Mouse (Mus musculus) liver, adult 2 months (tissue): ENCODE results near the gene Noa1. TPM values are rescaled to one million over a fixed set of nuclear protein-coding genes. Genes with fewer than 3 reads are reported as not detected.

ENCODE experiments used
- DNase-seq: peaks from one replicate; pipeline ENCODE4 v3.0.0-alpha.2; 2011; ENCODE audit warnings: low read depth, low spot score; ENCODE audit errors: extremely low read depth
- H3K27ac ChIP-seq: fragments of 200-500 bp; replicated peaks from 2 replicates; pipeline ENCODE4 v1.5.1; 2012; ENCODE audit warnings: low read depth, mild to moderate bottlenecking, control low read depth, inconsistent platforms, low read length; ENCODE audit not compliant: insufficient read depth
- H3K27me3 ChIP-seq: fragments of 200-500 bp; 2 replicates; pipeline ENCODE4 v1.6.1; 2012; ENCODE audit warnings: mild to moderate bottlenecking, moderate library complexity, low read length, inconsistent platforms; ENCODE audit not compliant: control insufficient read depth, insufficient read depth
- H3K36me3 ChIP-seq: fragments of 200-500 bp; 2 replicates; pipeline ENCODE4 v1.6.1; 2012; ENCODE audit warnings: low read length, inconsistent platforms; ENCODE audit not compliant: control insufficient read depth, insufficient read depth
- H3K4me1 ChIP-seq: fragments of 200-500 bp; 2 replicates; pipeline ENCODE4 v1.6.1; 2011; ENCODE audit warnings: low read length; ENCODE audit not compliant: control insufficient read depth, insufficient read depth
- H3K4me3 ChIP-seq: fragments of 200-500 bp; 2 replicates; pipeline ENCODE4 v1.5.1; 2011; ENCODE audit warnings: low read depth, mild to moderate bottlenecking, control low read depth, low read length, moderate library complexity; ENCODE audit not compliant: insufficient read depth
- H3K79me2 ChIP-seq: fragments of 200-500 bp; 2 replicates; pipeline ENCODE4 v1.6.1; 2012; ENCODE audit warnings: inconsistent platforms, mild to moderate bottlenecking, low read length, moderate library complexity; ENCODE audit not compliant: control insufficient read depth, insufficient read depth
- H3K9ac ChIP-seq: fragments of 200-500 bp; 2 replicates; pipeline ENCODE4 v1.6.1; 2012; ENCODE audit warnings: low read depth, mild to moderate bottlenecking, control low read depth, inconsistent platforms, low read length
- CTCF ChIP-seq: fragments of 200-500 bp; IDR thresholded peaks from 2 replicates; pipeline ENCODE4 v1.5.1; 2011; ENCODE audit warnings: low read depth, low read length, control low read depth
- POLR2A ChIP-seq: fragments of 200-500 bp; IDR thresholded peaks from 2 replicates; pipeline ENCODE4 v1.6.1; 2011; ENCODE audit warnings: low read length, control low read depth; ENCODE audit not compliant: insufficient read depth; ENCODE audit errors: extremely low read depth
- WGBS: fragments of 180-500 bp; shearing (Covaris S2); methylation state at CpG from one replicate; pipeline ENCODE4 v1.1.7; 2018; 5-methylcytosine and 5-hydroxymethylcytosine counted together
- polyA plus RNA-seq: library from polyadenylated mRNA; depleted of rRNA; stranded (reverse); fragments of >200 nt; gene quantifications from 2 replicates; pipeline ENCODE4 v1.2.3, GENCODE M21; 2012
- total RNA-seq: library from RNA; depleted of rRNA; stranded (reverse); fragments of >200 nt; gene quantifications from 2 replicates; pipeline ENCODE4 v1.2.3, GENCODE M21; 2014

Noa1 gene
- total and polyA plus RNA-seq, 2 experiments: 4.2 to 8.6 TPM

DNA sequence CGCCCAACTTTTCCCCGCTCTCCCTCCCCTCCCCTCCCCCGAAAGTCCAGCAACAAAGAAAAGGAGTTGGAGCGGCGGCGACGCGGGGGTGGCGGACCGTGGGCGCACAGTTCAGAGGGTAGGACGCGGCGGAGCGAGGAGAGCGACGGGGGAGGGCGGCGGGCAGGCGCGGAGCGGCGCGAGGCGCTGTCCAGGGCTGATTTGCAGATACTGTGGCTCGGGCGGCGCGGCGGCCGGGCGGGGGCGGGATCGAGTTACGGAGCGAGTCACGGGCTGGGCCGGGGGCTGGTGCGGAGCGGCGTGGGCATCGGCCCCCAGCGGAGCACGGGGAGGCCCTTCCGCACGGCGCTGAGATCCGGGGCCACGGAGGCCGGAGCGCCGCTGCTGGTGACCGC lies 44.2 kb downstream of the Noa1 start:
- WGBS: 1% methylated on average over 43 of the region's 53 CpGs

GRCm38 (mm10) chr5:77265081-77265670 lies 44.7 kb downstream of the Noa1 start, which contains the start of gene Rest:
Gene Rest, plus strand, starts transcription at chr5:77265491.
- peak within 1 kb of the TSS; percentile 76 for H3K27ac ChIP-seq
- peaks cover 7% of the 10 kb centered on the region; the same call in 1 of the 2 replicates for H3K36me3 ChIP-seq
- DNase-seq: peak; percentile 66
- WGBS: under 1% methylated on average over 58 of the region's 78 CpGs
- H3K79me2 ChIP-seq: peaks cover 17% of the 10 kb centered on the region
- H3K4me1 ChIP-seq: peaks cover 2% of the 10 kb centered on the region
- no peaks in the 10 kb centered on the region for H3K27me3 ChIP-seq
- TF ChIP-seq POLR2A: peak; percentile 70; the same call in 1 of the 2 replicates
- no peak for TF ChIP-seq CTCF
- peak within 1 kb of the TSS; percentile 90 for H3K9ac ChIP-seq
- peak within 1 kb of the TSS; percentile 79 for H3K4me3 ChIP-seq

More for the DNA sequence above, 44.2 kb downstream of the Noa1 start:
- peaks cover 2% of the 10 kb centered on the region for H3K4me1 ChIP-seq
- H3K27ac ChIP-seq: peak overlapping the region; percentile 76
- peak; percentile 27 for DNase-seq
- H3K36me3 ChIP-seq: peaks cover 9% of the 10 kb centered on the region; the same call in 1 of the 2 replicates
- H3K79me2 ChIP-seq: peaks cover 21% of the 10 kb centered on the region
- H3K9ac ChIP-seq: peak overlapping the region; percentile 90
- H3K4me3 ChIP-seq: peak overlapping the region; percentile 79
- TF ChIP-seq CTCF (no peak), POLR2A (no peak)
- no peaks in the 10 kb centered on the region for H3K27me3 ChIP-seq

DNA sequence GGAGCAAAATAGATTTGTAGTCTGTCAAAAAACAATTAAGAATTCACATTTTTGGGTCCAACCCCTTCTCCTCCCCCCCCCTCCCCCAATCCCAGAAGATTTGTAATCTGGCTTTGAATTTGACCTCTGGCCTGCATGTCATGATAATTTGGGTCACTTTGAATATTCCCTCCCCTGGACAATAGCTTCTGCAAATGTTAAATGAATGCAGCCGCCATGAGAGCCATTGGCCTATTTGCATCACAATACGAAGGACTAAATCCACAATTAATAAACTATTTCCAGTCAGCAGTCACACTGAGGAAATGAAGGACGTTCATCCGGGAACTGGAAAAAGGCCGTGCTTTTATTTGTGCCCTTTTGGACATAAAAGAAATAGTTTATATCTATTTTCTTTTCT lies 47.8 kb downstream of the Noa1 start:
- Histone ChIP-seq H3K4me1 (peaks cover 2% of the 10 kb centered on the region; the same call in 1 of the 2 replicates), H3K9ac (no peak overlapping the region), H3K27me3 (no peaks in the 10 kb centered on the region), H3K36me3 (no peaks in the 10 kb centered on the region), H3K27ac (no peak overlapping the region), H3K79me2 (no peaks in the 10 kb centered on the region), H3K4me3 (no peak overlapping the region)
- WGBS: 91% methylated on average over 5 of the region's 5 CpGs
- TF ChIP-seq CTCF (no peak), POLR2A (no peak)
- no peak for DNase-seq

DNA sequence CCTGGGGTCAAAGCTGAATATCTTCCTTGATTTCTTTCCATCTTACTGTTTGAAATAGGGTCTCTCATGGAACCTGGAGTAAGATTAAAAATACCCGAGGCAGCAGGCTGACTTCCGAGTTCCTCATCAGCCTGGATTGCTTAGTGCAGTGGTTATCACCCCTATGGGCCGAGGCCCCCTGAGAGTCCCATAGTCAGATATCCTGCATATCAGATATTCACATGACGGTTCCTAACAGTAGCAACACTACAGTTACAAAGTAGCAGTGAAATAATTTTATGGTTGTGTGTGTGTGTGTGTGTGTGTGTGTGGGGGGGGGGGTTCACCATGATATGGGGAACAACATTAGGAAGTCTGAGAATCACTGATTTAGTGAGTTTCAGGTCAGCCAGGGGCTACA lies 48.7 kb downstream of the Noa1 start:
- no peaks in the 10 kb centered on the region; the same call in 1 of the 2 replicates for H3K4me1 ChIP-seq
- no peak overlapping the region for H3K9ac ChIP-seq
- H3K4me3 ChIP-seq: no peak overlapping the region
- H3K79me2 ChIP-seq: no peaks in the 10 kb centered on the region
- H3K36me3 ChIP-seq: no peaks in the 10 kb centered on the region
- TF ChIP-seq CTCF (no peak), POLR2A (no peak)
- no peak for DNase-seq
- WGBS: 88% methylated on average over 4 of the region's 4 CpGs
- no peaks in the 10 kb centered on the region for H3K27me3 ChIP-seq
- no peak overlapping the region for H3K27ac ChIP-seq

GRCm38 (mm10) chr5:77260141-77260540 lies 49.7 kb downstream of the Noa1 start:
- Histone ChIP-seq H3K36me3 (no peaks in the 10 kb centered on the region), H3K4me1 (no peaks in the 10 kb centered on the region; the same call in 1 of the 2 replicates), H3K79me2 (no peaks in the 10 kb centered on the region), H3K27ac (no peak overlapping the region), H3K9ac (no peak overlapping the region), H3K27me3 (no peaks in the 10 kb centered on the region), H3K4me3 (no peak overlapping the region)
- TF ChIP-seq POLR2A (no peak), CTCF (no peak)
- DNase-seq: no peak
- WGBS: 47% methylated on average over 6 of the region's 6 CpGs

DNA sequence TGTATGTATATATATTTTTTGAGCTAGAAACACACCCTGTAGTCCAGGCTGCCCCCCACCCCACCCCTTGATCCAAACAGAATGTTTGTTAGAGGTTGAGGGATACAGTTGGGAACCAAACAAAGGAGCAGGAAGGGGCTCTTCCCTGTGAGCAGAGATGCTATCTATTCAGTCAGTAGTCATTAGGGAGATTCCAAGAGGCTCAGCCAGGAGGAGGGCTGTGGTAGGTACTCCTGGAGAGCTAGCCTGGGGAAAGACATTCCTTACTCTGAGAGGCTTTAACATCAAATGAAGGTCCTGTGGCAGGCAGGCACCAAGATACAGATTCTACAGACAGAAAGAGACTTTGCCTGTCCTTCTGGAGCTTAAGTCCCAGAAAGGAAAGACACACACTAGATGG lies 50.6 kb downstream of the Noa1 start:
- TF ChIP-seq POLR2A (no peak), CTCF (no peak)
- Histone ChIP-seq H3K27ac (no peak overlapping the region), H3K9ac (no peak overlapping the region), H3K79me2 (no peaks in the 10 kb centered on the region), H3K27me3 (no peaks in the 10 kb centered on the region), H3K4me1 (no peaks in the 10 kb centered on the region), H3K4me3 (no peak overlapping the region), H3K36me3 (no peaks in the 10 kb centered on the region)
- DNase-seq: no peak
